Mouse (Mus musculus): Measurements from ENCODE around the gene Gdpd5.

GRCm38 (mm10) chr7:99393711-99394325 lies 12.6 kb downstream of the Gdpd5 start:
- TF ChIP-seq POLR2A (IDR thresholded peaks at IDR 0.05; ENCODE audit: control insufficient read depth in 1 of 2, insufficient read depth in 1 of 2, low read depth in 1 of 2, low read length in 2 of 2, poor library complexity in 1 of 2) (no peak), CTCF (IDR thresholded peaks at IDR 0.05 in 2 of 3, conservative IDR thresholded peaks at IDR 0.05 in 1 of 3; ENCODE audit: control insufficient read depth in 1 of 3, insufficient read depth in 1 of 3, low read depth in 2 of 3, low read length in 3 of 3, poor library complexity in 1 of 3, severe bottlenecking in 1 of 3) (no peak), ZNF384 (IDR thresholded peaks at IDR 0.05; ENCODE audit: low read depth, low read length) (no peak), ZKSCAN1 (IDR thresholded peaks at IDR 0.05; ENCODE audit: low read depth, low read length) (no peak), TCF12 (IDR thresholded peaks at IDR 0.05; ENCODE audit: low read depth, low read length) (no peak), E2F4 (IDR thresholded peaks at IDR 0.05; ENCODE audit: borderline replicate concordance, low read depth, low read length) (no peak), UBTF (IDR thresholded peaks at IDR 0.05; ENCODE audit: borderline replicate concordance, insufficient read depth, low read depth, low read length) (no peak)
